In the genomic region with DNA sequence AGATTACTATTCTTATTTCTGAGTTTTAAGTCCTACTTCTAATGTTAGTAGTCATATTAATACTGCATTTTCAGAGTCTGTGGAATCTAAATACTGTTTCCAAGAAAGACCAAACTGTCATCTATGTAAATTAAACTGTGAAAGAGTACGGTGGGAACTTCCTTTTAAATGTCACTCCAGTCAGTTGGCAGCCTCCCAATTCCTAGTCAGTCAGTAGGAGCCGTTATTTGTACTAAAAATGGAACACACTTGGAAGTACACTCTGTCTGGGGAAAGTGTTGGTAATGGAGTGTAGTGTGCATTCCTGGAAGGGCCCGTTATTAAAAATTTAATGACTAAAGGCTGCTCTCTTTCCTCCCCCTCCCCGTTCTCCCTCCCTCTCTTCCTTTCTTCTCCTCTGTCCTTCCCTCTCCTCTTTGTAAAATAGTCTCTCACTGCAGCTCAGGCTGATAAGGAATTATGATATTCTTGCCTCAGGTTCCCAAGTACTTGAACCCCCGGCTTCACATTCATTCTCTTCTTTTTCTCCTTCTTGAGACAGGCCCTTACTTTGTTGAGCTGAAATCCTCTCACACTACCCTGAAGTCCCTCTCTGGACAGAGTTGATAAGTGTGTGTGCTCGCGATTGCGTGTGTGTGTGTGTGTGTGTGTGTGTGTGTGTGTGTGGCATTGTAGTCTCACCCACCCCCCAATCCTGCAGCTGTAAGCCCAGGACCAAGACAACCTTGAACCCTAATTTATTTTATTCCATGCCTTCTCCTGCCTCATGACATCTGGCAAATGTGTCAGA, we compare ENCODE assay signal across 9 mouse cellular contexts. TPM values are rescaled to one million over a fixed set of nuclear protein-coding genes. Genes with fewer than 3 reads are reported as not detected.
DNase-seq lines count a peak whose midpoint lies in the region; ATAC-seq lines count a peak whose summit lies in the region.
"Had no signal": no experiment of that assay in that cellular context is flagged by ENCODE, and none has a peak within 500 bp of the region (broad histone marks: within the 10 kb centered on the region; RNA-seq: fewer than 3 reads in every experiment).

No protein-coding gene starts in this region.

- no peaks in the 10 kb centered on the region for H3K4me1 ChIP-seq in kidney, embryonic 16.5 days (ENCODE audit: insufficient read depth, low read length)
- no peaks in the 10 kb centered on the region for H3K4me1 ChIP-seq in forebrain, embryonic 14.5 days (ENCODE audit: control insufficient read depth, insufficient read depth, low read length)
- H3K4me1 ChIP-seq in midbrain, embryonic 11.5 days (ENCODE audit: control insufficient read depth, insufficient read depth, low read length) = peaks cover 9% of the 10 kb centered on the region
- H3K4me1 ChIP-seq: stomach, embryonic 15.5 days had no signal

- no peaks in the 10 kb centered on the region for H3K27me3 ChIP-seq in kidney, embryonic 16.5 days (ENCODE audit: insufficient read depth, low read length)
- no peaks in the 10 kb centered on the region for H3K27me3 ChIP-seq in forebrain, embryonic 14.5 days (replicated peaks; ENCODE audit: control insufficient read depth, insufficient read depth, low read length)
- H3K27me3 ChIP-seq in midbrain, embryonic 11.5 days (ENCODE audit: control insufficient read depth, insufficient read depth, low read length) = no peaks in the 10 kb centered on the region
- H3K27me3 ChIP-seq: stomach, embryonic 15.5 days had no signal

- H3K9ac ChIP-seq in kidney, embryonic 16.5 days (replicated peaks; ENCODE audit: low read length) = no peak overlapping the region
- no peak overlapping the region for H3K9ac ChIP-seq in forebrain, embryonic 14.5 days (ENCODE audit: low read length)
- no peak overlapping the region for H3K9ac ChIP-seq in midbrain, embryonic 11.5 days (ENCODE audit: low read length)
- H3K9ac ChIP-seq: stomach, embryonic 15.5 days had no signal

- H3K4me2 ChIP-seq in kidney, embryonic 16.5 days (replicated peaks; ENCODE audit: low read depth, low read length) = no peak overlapping the region
- no peak overlapping the region for H3K4me2 ChIP-seq in forebrain, embryonic 14.5 days (ENCODE audit: low read length)
- H3K4me2 ChIP-seq in midbrain, embryonic 11.5 days = no peak overlapping the region
- H3K4me2 ChIP-seq: stomach, embryonic 15.5 days had no signal

- H3K27ac ChIP-seq in kidney, embryonic 16.5 days (ENCODE audit: low read length) = peak overlapping the region; percentile 19; the same call in 1 of the 2 replicates
- H3K27ac ChIP-seq in forebrain, embryonic 14.5 days (ENCODE audit: low read depth, low read length) = no peak overlapping the region
- H3K27ac ChIP-seq in midbrain, embryonic 11.5 days (ENCODE audit: low read depth, low read length) = no peak overlapping the region
- H3K27ac ChIP-seq: stomach, embryonic 15.5 days had no signal

- no peak for ATAC-seq in kidney, embryonic 16.5 days (ENCODE audit: low FRiP score, low TSS enrichment)
- 0 out of 2 replicates have a peak, but pooled peaks have one; percentile 21 for ATAC-seq in forebrain, embryonic 14.5 days
- ATAC-seq in megakaryocyte progenitor cell, adult 5-6 weeks (replicated peaks; ENCODE audit: poor library complexity) = peak; percentile 46; the same call in 1 of the 2 replicates
- ATAC-seq in midbrain, embryonic 11.5 days (ENCODE audit: low FRiP score) = no peak

- intact Hi-C loops in heart, postnatal 14 days (cut with DNase I) = no loop called here

- DNase-seq in kidney, adult 11 months = no peak
- DNase-seq in forebrain, embryonic 14.5 days (ENCODE audit: low spot score) = peak; percentile 76
- peak; percentile 54 to 72 for DNase-seq in heart, postnatal 14 days
- no peak for DNase-seq in thymus, postnatal 14 days
- DNase-seq in cerebellum, adult 18-20 months = no peak
- no peak for DNase-seq in midbrain, embryonic 11.5 days (ENCODE audit: low spot score, missing footprints)

- no peaks in the 10 kb centered on the region for H3K9me3 ChIP-seq in kidney, embryonic 16.5 days (ENCODE audit: low read length)
- no peaks in the 10 kb centered on the region for H3K9me3 ChIP-seq in forebrain, embryonic 14.5 days (replicated peaks; ENCODE audit: control insufficient read depth, low read length)
- no peaks in the 10 kb centered on the region for H3K9me3 ChIP-seq in midbrain, embryonic 11.5 days (ENCODE audit: control insufficient read depth, low read length)
- H3K9me3 ChIP-seq: stomach, embryonic 15.5 days had no signal

- no peak overlapping the region for H3K4me3 ChIP-seq in kidney, embryonic 16.5 days (ENCODE audit: low read length)
- H3K4me3 ChIP-seq in forebrain, embryonic 14.5 days (ENCODE audit: low read depth, low read length) = no peak overlapping the region
- no peak overlapping the region for H3K4me3 ChIP-seq in midbrain, embryonic 11.5 days (ENCODE audit: low read depth, low read length)
- H3K4me3 ChIP-seq: stomach, embryonic 15.5 days had no signal

- H3K36me3 ChIP-seq in kidney, embryonic 16.5 days (ENCODE audit: insufficient read depth, low read length) = no peaks in the 10 kb centered on the region
- H3K36me3 ChIP-seq in forebrain, embryonic 14.5 days (ENCODE audit: control insufficient read depth, insufficient read depth, low read length) = no peaks in the 10 kb centered on the region
- no peaks in the 10 kb centered on the region for H3K36me3 ChIP-seq in midbrain, embryonic 11.5 days (ENCODE audit: control insufficient read depth, insufficient read depth, low read length)
- H3K36me3 ChIP-seq: stomach, embryonic 15.5 days had no signal

- WGBS in kidney, embryonic 16.5 days = 63% methylated on average over 8 of the region's 8 CpGs
- 56% methylated on average over 8 of the region's 8 CpGs for WGBS in forebrain, embryonic 14.5 days
- 77% methylated on average over 8 of the region's 8 CpGs for WGBS in midbrain, embryonic 11.5 days

RNA-seq across cellular contexts. Expression of a gene that starts 28.5 kb away (rescaled TPM):
- 206 and 252 TPM in 2 replicates for polyA plus RNA-seq in kidney, embryonic 16.5 days (2015; fragmentation: Nextera tagmentation; extraction: Ambion mirVana)
- 49.1 and 50.0 TPM in 2 replicates for polyA plus RNA-seq in forebrain, embryonic 14.5 days (2014; fragmentation: Nextera tagmentation; extraction: Ambion mirVana)
- total RNA-seq in heart, postnatal 14 days (2021) = 10 to 100 TPM; 72.7 to 86.1 TPM
- total RNA-seq in megakaryocyte progenitor cell, adult 5-6 weeks (2015) = 101 and 132 TPM in 2 replicates
- total RNA-seq in megakaryocyte progenitor cell, adult 5-6 weeks (2017) = 384 and 526 TPM in 2 replicates
- polyA plus RNA-seq in midbrain, embryonic 11.5 days (2014; fragmentation: Nextera tagmentation; extraction: Ambion mirVana) = 149 and 151 TPM in 2 replicates

RNA-seq across cellular contexts. Expression of a gene that starts 38.2 kb away (rescaled TPM):
- polyA plus RNA-seq in kidney, embryonic 16.5 days (2015; fragmentation: Nextera tagmentation; extraction: Ambion mirVana) = 29.0 and 32.8 TPM in 2 replicates
- polyA plus RNA-seq in forebrain, embryonic 14.5 days (2014; fragmentation: Nextera tagmentation; extraction: Ambion mirVana) = 67.4 and 75.6 TPM in 2 replicates
- 10 to 100 TPM; 92.3 to 93.0 TPM for total RNA-seq in heart, postnatal 14 days (2021)
- 22.1 and 25.9 TPM in 2 replicates for total RNA-seq in megakaryocyte progenitor cell, adult 5-6 weeks (2015)
- 24.7 and 25.1 TPM in 2 replicates for total RNA-seq in megakaryocyte progenitor cell, adult 5-6 weeks (2017)
- polyA plus RNA-seq in midbrain, embryonic 11.5 days (2014; fragmentation: Nextera tagmentation; extraction: Ambion mirVana) = 62.9 and 70.7 TPM in 2 replicates

RNA-seq across cellular contexts. Expression of a gene that starts 53.1 kb away (rescaled TPM):
- 21.0 and 22.5 TPM in 2 replicates for polyA plus RNA-seq in kidney, embryonic 16.5 days (2015; fragmentation: Nextera tagmentation; extraction: Ambion mirVana)
- 15.5 and 19.9 TPM in 2 replicates for polyA plus RNA-seq in forebrain, embryonic 14.5 days (2014; fragmentation: Nextera tagmentation; extraction: Ambion mirVana)
- total RNA-seq in heart, postnatal 14 days (2021) = 100 to 1,000 TPM; 153 to 157 TPM
- not detected in 2 replicates for total RNA-seq in megakaryocyte progenitor cell, adult 5-6 weeks (2015)
- total RNA-seq in megakaryocyte progenitor cell, adult 5-6 weeks (2017) = not detected in 2 replicates
- polyA plus RNA-seq in midbrain, embryonic 11.5 days (2014; fragmentation: Nextera tagmentation; extraction: Ambion mirVana) = 32.1 and 33.4 TPM in 2 replicates

Comparison
In these comparisons a context has a peak if more than half of its experiments do, and no peak if none do; other contexts are left out.
1. ATAC-seq: peak in forebrain, embryonic 14.5 days (single experiment) and megakaryocyte progenitor cell, adult 5-6 weeks (single experiment); none in kidney, embryonic 16.5 days (single experiment) and midbrain, embryonic 11.5 days (single experiment).
2. DNase-seq: peak in forebrain, embryonic 14.5 days (single experiment) and heart, postnatal 14 days (2 of 2); none in kidney, adult 11 months (single experiment), thymus, postnatal 14 days (single experiment), cerebellum, adult 18-20 months (0 of 2) and midbrain, embryonic 11.5 days (single experiment).